Mouse (Mus musculus) hindbrain, embryonic 15.5 days (tissue): ENCODE data around the gene Poc1a. TPM values are rescaled to one million over a fixed set of nuclear protein-coding genes. Genes with fewer than 3 reads are reported as not detected.
A peak's percentile ranks its signal among the peaks of the same experiment; 100 is the strongest.

ENCODE experiments used
- ATAC-seq: fragments of 200-750 bp; cut with Nextera tagmentation; 2 replicates; pipeline ENCODE4 v1.8.0; 2017; ENCODE audit warnings: low read depth, moderate number of reproducible peaks, moderate TSS enrichment; ENCODE audit not compliant: low FRiP score
- H3K27ac ChIP-seq: fragments of 300-500 bp; sonication (generic); replicated peaks from 2 replicates; pipeline ENCODE4 v1.5.1; 2015; ENCODE audit warnings: mild to moderate bottlenecking, inconsistent platforms
- H3K27me3 ChIP-seq: fragments of 300-500 bp; sonication (generic); 2 replicates; pipeline ENCODE4 v1.6.1; 2015; ENCODE audit warnings: control low read depth, inconsistent platforms
- H3K36me3 ChIP-seq: fragments of 300-500 bp; sonication (generic); 2 replicates; pipeline ENCODE4 v1.6.1; 2015; ENCODE audit warnings: control low read depth, inconsistent platforms
- H3K4me1 ChIP-seq: fragments of 300-500 bp; sonication (generic); replicated peaks from 2 replicates; pipeline ENCODE4 v1.6.1; 2015; ENCODE audit warnings: control low read depth, inconsistent platforms
- H3K4me2 ChIP-seq: fragments of 300-500 bp; sonication (generic); 2 replicates; pipeline ENCODE4 v1.6.1; 2015; ENCODE audit warnings: moderate library complexity, mild to moderate bottlenecking, inconsistent platforms
- H3K4me3 ChIP-seq: fragments of 300-500 bp; sonication (generic); 2 replicates; pipeline ENCODE4 v1.5.1; 2015; ENCODE audit warnings: mild to moderate bottlenecking, inconsistent platforms
- H3K9ac ChIP-seq: fragments of 300-500 bp; sonication (generic); 2 replicates; pipeline ENCODE4 v1.6.1; 2015; ENCODE audit warnings: inconsistent platforms
- H3K9me3 ChIP-seq: fragments of 300-500 bp; sonication (generic); 2 replicates; pipeline ENCODE4 v1.6.1; 2016; ENCODE audit warnings: control low read depth, inconsistent platforms
- WGBS: fragments of 180-500 bp; shearing (Covaris S2); methylation state at CpG from one replicate; pipeline ENCODE4 v1.1.7; 2015; 5-methylcytosine and 5-hydroxymethylcytosine counted together
- polyA plus RNA-seq: library from polyadenylated mRNA; unstranded; fragments of >200 nt; fragmentation: Nextera tagmentation; extraction: Ambion mirVana; gene quantifications from 2 replicates; pipeline ENCODE4 v1.2.1, GENCODE M21; 2015

Gene Poc1a
- polyA plus RNA-seq, 1 experiment from 2014 or later: 8.8 TPM

DNA sequence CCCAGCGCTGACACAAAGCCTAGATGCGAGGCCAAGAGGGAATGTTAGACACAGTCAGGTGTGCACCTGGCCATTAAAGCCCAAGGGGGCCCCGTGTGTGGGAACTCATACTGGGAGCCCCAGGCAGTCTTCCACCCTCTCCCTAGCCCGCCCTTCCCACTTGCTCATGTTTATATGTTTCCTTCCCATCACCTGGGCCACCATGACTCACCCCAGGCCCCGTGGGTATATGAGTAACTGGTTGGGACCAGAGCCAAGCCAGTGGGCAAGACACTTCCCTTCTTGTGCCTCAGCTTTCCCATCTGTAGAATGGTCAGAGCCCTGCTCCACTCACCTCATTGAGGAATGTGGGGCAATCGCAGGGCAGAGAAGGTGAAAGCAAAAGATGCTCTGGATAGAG, 80.3 kb downstream of the Poc1a start:
- no peak for ATAC-seq
- no peak overlapping the region for H3K9ac ChIP-seq
- 0 out of 2 replicates have a peak, but pooled peaks cover 2% of the 10 kb centered on the region for H3K4me1 ChIP-seq
- H3K4me3 ChIP-seq: no peak overlapping the region
- H3K9me3 ChIP-seq: no peaks in the 10 kb centered on the region
- H3K36me3 ChIP-seq: no peaks in the 10 kb centered on the region
- 89% methylated on average over 6 of the region's 6 CpGs for WGBS
- H3K27ac ChIP-seq: no peak overlapping the region
- H3K27me3 ChIP-seq: no peaks in the 10 kb centered on the region
- H3K4me2 ChIP-seq: no peak overlapping the region

DNA sequence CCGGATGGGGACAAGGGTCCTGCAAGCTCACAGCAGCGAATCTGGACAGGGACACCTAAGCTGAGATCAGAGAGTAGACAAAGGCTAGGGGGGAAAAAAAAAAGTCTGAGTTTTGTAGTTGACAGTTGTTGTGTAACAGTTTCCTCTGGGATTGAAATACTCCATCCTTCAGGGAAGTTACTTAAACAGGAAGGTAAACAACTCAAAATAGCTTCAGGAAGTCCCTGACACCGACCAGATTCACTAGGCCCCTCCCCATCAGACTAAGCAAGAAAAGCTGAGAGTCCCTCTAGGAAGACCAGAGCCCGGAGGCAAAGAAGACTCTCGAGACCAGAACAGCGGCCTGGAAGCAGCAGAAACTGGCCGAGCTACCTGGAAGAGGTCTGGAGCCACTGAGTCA, 84.5 kb downstream of the Poc1a start:
- Histone ChIP-seq H3K27ac (no peak overlapping the region), H3K9ac (no peak overlapping the region), H3K36me3 (no peaks in the 10 kb centered on the region), H3K9me3 (no peaks in the 10 kb centered on the region), H3K4me1 (peaks cover 13% of the 10 kb centered on the region), H3K4me2 (no peak overlapping the region), H3K27me3 (no peaks in the 10 kb centered on the region), H3K4me3 (no peak overlapping the region)
- no peak for ATAC-seq
- 80% methylated on average over 7 of the region's 7 CpGs for WGBS

- Histone ChIP-seq H3K9me3 (no peaks in the 10 kb centered on the region), H3K27ac (no peak overlapping the region), H3K36me3 (no peaks in the 10 kb centered on the region), H3K4me1 (peaks cover 22% of the 10 kb centered on the region), H3K27me3 (no peaks in the 10 kb centered on the region), H3K9ac (no peak overlapping the region), H3K4me3 (no peak overlapping the region), H3K4me2 (no peak overlapping the region)
- ATAC-seq: no peak
- WGBS: 72% methylated on average over 1 of the region's 1 CpGs
These were observed 85.3 kb downstream of the Poc1a start for GRCm38 (mm10) chr9:106366188-106366587.

- Histone ChIP-seq H3K36me3 (0 out of 2 replicates have a peak, but pooled peaks cover 4% of the 10 kb centered on the region), H3K4me1 (peaks cover 30% of the 10 kb centered on the region), H3K27ac (peak overlapping the region; percentile 57; the same call in 1 of the 2 replicates), H3K4me3 (peak overlapping the region; percentile 89), H3K4me2 (peak overlapping the region; percentile 96), H3K9me3 (no peaks in the 10 kb centered on the region), H3K27me3 (no peaks in the 10 kb centered on the region), H3K9ac (peak overlapping the region; percentile 32)
- ATAC-seq: no peak
- 25% methylated on average over 5 of the region's 5 CpGs for WGBS
These were observed 86.1 kb downstream of the Poc1a start for GRCm38 (mm10) chr9:106367001-106367400.

- Histone ChIP-seq H3K4me3 (peak overlapping the region; percentile 89), H3K36me3 (peaks cover 6% of the 10 kb centered on the region), H3K4me2 (peak overlapping the region; percentile 96), H3K4me1 (peaks cover 36% of the 10 kb centered on the region), H3K9me3 (no peaks in the 10 kb centered on the region), H3K27ac (peak overlapping the region; percentile 98), H3K9ac (peak overlapping the region; percentile 80), H3K27me3 (no peaks in the 10 kb centered on the region)
- peak; percentile 94 for ATAC-seq
- WGBS: under 1% methylated on average over 36 of the region's 36 CpGs
These were observed 86.8 kb downstream of the Poc1a start for GRCm38 (mm10) chr9:106367592-106368111.

DNA sequence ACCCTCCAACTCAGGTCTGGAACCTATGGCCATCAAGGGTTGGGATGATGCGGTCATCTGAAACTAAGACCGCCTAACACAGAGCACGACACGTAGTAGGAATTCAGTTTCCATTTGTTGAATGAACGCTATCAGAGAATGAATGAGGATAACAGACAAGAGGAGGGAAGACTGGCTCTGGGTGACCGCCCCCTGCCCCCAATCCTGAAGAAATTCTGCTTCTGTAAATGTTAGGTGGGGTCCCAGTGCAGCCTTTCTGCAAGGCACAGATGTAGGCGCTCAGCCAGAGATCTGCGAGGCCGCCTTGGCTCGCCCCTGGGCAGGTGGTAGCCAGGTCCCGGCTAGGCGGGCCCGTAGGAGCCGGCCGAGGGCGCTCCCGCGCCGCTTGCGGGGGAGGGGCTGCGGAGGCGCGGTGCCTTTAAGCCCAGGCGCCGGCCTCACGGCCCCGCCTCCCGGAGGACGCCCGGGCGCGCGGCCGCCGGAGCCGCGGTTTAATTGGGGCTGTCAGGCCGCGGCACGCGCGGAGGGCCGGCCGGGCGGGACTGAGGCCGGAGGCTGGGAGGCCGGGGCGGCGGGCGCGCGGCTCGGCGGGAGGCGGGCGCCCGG, 87.4 kb downstream of the Poc1a start, which contains the start of gene Dusp7:
Gene Dusp7, plus strand, starts transcription at position 521 of the 606 bp plus-strand sequence.
- peaks cover 10% of the 10 kb centered on the region for H3K36me3 ChIP-seq
- no peaks in the 10 kb centered on the region for H3K27me3 ChIP-seq
- peak within 1 kb of the TSS; percentile 89 for H3K4me3 ChIP-seq
- WGBS: under 1% methylated on average over 45 of the region's 57 CpGs
- peak within 1 kb of the TSS; percentile 96 for H3K4me2 ChIP-seq
- peak within 1 kb of the TSS; percentile 98 for H3K27ac ChIP-seq
- peak; percentile 75 for ATAC-seq
- peaks cover 39% of the 10 kb centered on the region for H3K4me1 ChIP-seq
- H3K9me3 ChIP-seq: no peaks in the 10 kb centered on the region
- peak within 1 kb of the TSS; percentile 80 for H3K9ac ChIP-seq

DNA sequence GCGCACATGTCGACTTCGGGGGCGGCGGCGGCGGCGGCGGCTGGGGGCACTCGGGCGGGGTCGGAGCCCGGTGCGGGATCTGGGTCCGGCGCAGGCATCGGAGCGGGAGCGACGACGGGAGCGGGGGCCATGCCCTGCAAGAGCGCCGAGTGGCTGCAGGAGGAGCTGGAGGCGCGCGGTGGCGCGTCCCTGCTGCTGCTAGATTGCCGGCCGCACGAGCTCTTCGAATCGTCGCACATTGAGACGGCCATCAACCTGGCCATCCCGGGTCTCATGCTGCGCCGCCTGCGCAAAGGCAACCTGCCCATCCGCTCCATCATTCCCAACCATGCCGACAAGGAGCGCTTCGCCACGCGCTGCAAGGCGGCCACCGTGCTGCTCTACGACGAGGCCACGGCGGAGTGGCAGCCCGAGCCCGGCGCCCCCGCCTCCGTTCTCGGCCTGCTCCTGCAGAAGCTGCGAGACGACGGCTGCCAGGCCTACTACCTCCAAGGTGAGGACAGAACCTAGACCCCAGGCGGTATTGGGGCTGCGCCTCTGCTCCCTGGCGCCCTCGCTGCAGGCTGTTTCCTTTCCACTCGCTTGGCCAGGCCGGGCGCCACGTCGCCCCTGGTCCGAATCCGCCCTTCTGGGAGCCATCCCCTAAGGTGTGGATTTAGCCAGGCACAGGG, 88.1 kb downstream of the Poc1a start:
- Histone ChIP-seq H3K27ac (peak overlapping the region; percentile 98), H3K9me3 (no peaks in the 10 kb centered on the region), H3K36me3 (peaks cover 12% of the 10 kb centered on the region), H3K4me1 (peaks cover 39% of the 10 kb centered on the region), H3K9ac (peak overlapping the region; percentile 80), H3K4me2 (peak overlapping the region; percentile 96), H3K27me3 (no peaks in the 10 kb centered on the region), H3K4me3 (peak overlapping the region; percentile 89)
- ATAC-seq: peak; percentile 15; the same call in 1 of the 2 replicates
- under 1% methylated on average over 67 of the region's 72 CpGs for WGBS

DNA sequence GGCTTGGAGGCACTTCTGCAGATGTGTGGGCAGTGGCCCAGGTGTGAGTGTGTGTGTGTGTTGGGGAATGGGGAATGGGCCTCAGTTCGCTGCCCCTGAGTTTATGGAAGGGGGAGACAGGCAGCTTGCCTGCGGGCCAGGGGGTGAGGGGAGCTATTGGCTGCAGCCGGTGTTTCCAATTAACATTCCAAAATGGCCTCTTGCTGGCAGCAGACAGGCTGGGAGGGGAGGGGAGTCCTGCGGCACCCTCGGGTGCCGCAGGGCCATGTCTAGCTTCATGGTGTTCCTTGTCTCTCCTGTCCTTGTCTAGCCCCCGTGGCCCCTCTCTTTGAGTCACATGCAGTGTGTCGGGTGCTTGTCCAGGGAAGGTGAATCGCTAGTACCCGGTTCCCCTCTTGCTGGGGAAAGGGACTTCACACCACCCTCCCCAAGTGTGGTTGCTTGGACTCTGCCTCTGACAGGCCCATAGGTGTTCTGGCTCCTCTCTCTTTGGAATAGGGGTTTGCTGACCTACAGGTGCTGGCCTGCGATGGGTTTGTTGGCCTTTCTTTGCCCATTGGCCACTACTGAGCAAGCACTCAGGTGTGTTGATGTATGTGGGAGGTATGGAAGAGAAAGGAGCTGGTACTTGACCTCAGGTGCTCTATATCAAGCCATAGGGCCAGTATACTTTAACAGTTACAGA, 89.1 kb downstream of the Poc1a start:
- Histone ChIP-seq H3K27me3 (no peaks in the 10 kb centered on the region), H3K27ac (peak overlapping the region; percentile 98), H3K4me3 (peak overlapping the region; percentile 89), H3K9ac (peak overlapping the region; percentile 80), H3K4me2 (peak overlapping the region; percentile 96), H3K4me1 (peaks cover 39% of the 10 kb centered on the region), H3K9me3 (no peaks in the 10 kb centered on the region), H3K36me3 (peaks cover 14% of the 10 kb centered on the region)
- ATAC-seq: no peak
- WGBS: 7% methylated on average over 11 of the region's 11 CpGs

GRCm38 (mm10) chr9:106370620-106371383, 89.9 kb downstream of the Poc1a start:
- Histone ChIP-seq H3K9ac (no peak overlapping the region), H3K4me3 (peak overlapping the region; percentile 89), H3K9me3 (no peaks in the 10 kb centered on the region), H3K4me2 (peak overlapping the region; percentile 96), H3K4me1 (peaks cover 39% of the 10 kb centered on the region), H3K36me3 (peaks cover 14% of the 10 kb centered on the region), H3K27ac (no peak overlapping the region), H3K27me3 (no peaks in the 10 kb centered on the region)
- no peak for ATAC-seq
- WGBS: 86% methylated on average over 30 of the region's 30 CpGs

- Histone ChIP-seq H3K4me2 (peak overlapping the region; percentile 96), H3K27me3 (no peaks in the 10 kb centered on the region), H3K9ac (0 out of 2 replicates have a peak overlapping the region, but pooled peaks have one; percentile 13), H3K36me3 (peaks cover 14% of the 10 kb centered on the region), H3K9me3 (no peaks in the 10 kb centered on the region), H3K27ac (no peak overlapping the region), H3K4me1 (peaks cover 39% of the 10 kb centered on the region), H3K4me3 (peak overlapping the region; percentile 10; the same call in 1 of the 2 replicates)
- ATAC-seq: no peak
- 71% methylated on average over 6 of the region's 6 CpGs for WGBS
These were observed 90.5 kb downstream of the Poc1a start for GRCm38 (mm10) chr9:106371384-106371671.

- 44% methylated on average over 6 of the region's 6 CpGs for WGBS
- Histone ChIP-seq H3K4me1 (peaks cover 39% of the 10 kb centered on the region), H3K27me3 (no peaks in the 10 kb centered on the region), H3K27ac (no peak overlapping the region), H3K4me2 (peak overlapping the region; percentile 96), H3K9me3 (no peaks in the 10 kb centered on the region), H3K9ac (peak overlapping the region; percentile 13; the same call in 1 of the 2 replicates), H3K36me3 (peaks cover 14% of the 10 kb centered on the region), H3K4me3 (peak overlapping the region; percentile 10; the same call in 1 of the 2 replicates)
- ATAC-seq: no peak
These were observed 90.9 kb downstream of the Poc1a start for GRCm38 (mm10) chr9:106371776-106372175.
